Mouse (Mus musculus) hindbrain, embryonic 13.5 days (tissue): Measurements from ENCODE around the gene Rapgef2. TPM values are rescaled to one million over a fixed set of nuclear protein-coding genes. Genes with fewer than 3 reads are reported as not detected.
A peak's percentile ranks its signal among the peaks of the same experiment; 100 is the strongest.

ENCODE experiments used
- ATAC-seq: fragments of 200-750 bp; cut with Nextera tagmentation; 2 replicates; pipeline ENCODE4 v1.8.0; 2017; ENCODE audit warnings: moderate TSS enrichment; ENCODE audit not compliant: low FRiP score
- H3K27ac ChIP-seq: fragments of 300-500 bp; sonication (generic); 2 replicates; pipeline ENCODE4 v1.5.1; 2015; ENCODE audit warnings: inconsistent platforms, mild to moderate bottlenecking, moderate library complexity
- H3K27me3 ChIP-seq: fragments of 300-500 bp; sonication (generic); 2 replicates; pipeline ENCODE4 v1.6.1; 2015; ENCODE audit warnings: mild to moderate bottlenecking, inconsistent platforms
- H3K36me3 ChIP-seq: fragments of 300-500 bp; sonication (generic); 2 replicates; pipeline ENCODE4 v1.6.1; 2015; ENCODE audit warnings: mild to moderate bottlenecking, inconsistent platforms
- H3K4me1 ChIP-seq: fragments of 300-500 bp; sonication (generic); replicated peaks from 2 replicates; pipeline ENCODE4 v1.6.1; 2015; ENCODE audit warnings: inconsistent platforms
- H3K4me2 ChIP-seq: fragments of 300-500 bp; sonication (generic); 2 replicates; pipeline ENCODE4 v1.6.1; 2015; ENCODE audit warnings: inconsistent platforms, mild to moderate bottlenecking, moderate library complexity
- H3K4me3 ChIP-seq: fragments of 300-500 bp; sonication (generic); 2 replicates; pipeline ENCODE4 v1.5.1; 2015; ENCODE audit warnings: mild to moderate bottlenecking, inconsistent platforms
- H3K9ac ChIP-seq: fragments of 300-500 bp; sonication (generic); 2 replicates; pipeline ENCODE4 v1.6.1; 2015; ENCODE audit warnings: mild to moderate bottlenecking, inconsistent platforms
- H3K9me3 ChIP-seq: fragments of 300-500 bp; sonication (generic); 2 replicates; pipeline ENCODE4 v1.6.1; 2016; ENCODE audit warnings: inconsistent platforms
- WGBS: fragments of 180-500 bp; shearing (Covaris S2); methylation state at CpG from one replicate; pipeline ENCODE4 v1.1.7; 2015; 5-methylcytosine and 5-hydroxymethylcytosine counted together
- polyA plus RNA-seq: library from polyadenylated mRNA; unstranded; fragments of >200 nt; fragmentation: Nextera tagmentation; extraction: Ambion mirVana; gene quantifications from 2 replicates; pipeline ENCODE4 v1.2.1, GENCODE M21; 2015

The Rapgef2 gene
- polyA plus RNA-seq, 1 experiment from 2014 or later: 9.5 TPM

GRCm38 (mm10) chr3:79296049-79296448 lies 9.7 kb upstream of the Rapgef2 start:
- H3K9me3 ChIP-seq: no peaks in the 10 kb centered on the region
- 69% methylated on average over 5 of the region's 5 CpGs for WGBS
- ATAC-seq: no peak

GRCm38 (mm10) chr3:79294701-79295100 lies 8.4 kb upstream of the Rapgef2 start:
- no peaks in the 10 kb centered on the region for H3K4me1 ChIP-seq
- ATAC-seq: no peak
- H3K9me3 ChIP-seq: no peaks in the 10 kb centered on the region
- H3K4me2 ChIP-seq: no peak overlapping the region
- H3K36me3 ChIP-seq: no peaks in the 10 kb centered on the region
- WGBS: 95% methylated on average over 3 of the region's 3 CpGs
- H3K27ac ChIP-seq: no peak overlapping the region
- no peaks in the 10 kb centered on the region for H3K27me3 ChIP-seq
- no peak overlapping the region for H3K4me3 ChIP-seq
- no peak overlapping the region for H3K9ac ChIP-seq

More at GRCm38 (mm10) chr3:79296049-79296448, 9.7 kb upstream of the Rapgef2 start:
- Histone ChIP-seq H3K9ac (no peak overlapping the region), H3K4me1 (no peaks in the 10 kb centered on the region), H3K27ac (no peak overlapping the region), H3K36me3 (no peaks in the 10 kb centered on the region), H3K4me2 (no peak overlapping the region), H3K27me3 (no peaks in the 10 kb centered on the region), H3K4me3 (no peak overlapping the region)

- 69% methylated on average over 4 of the region's 4 CpGs for WGBS
- no peak overlapping the region for H3K27ac ChIP-seq
- no peak overlapping the region for H3K4me2 ChIP-seq
- no peaks in the 10 kb centered on the region for H3K9me3 ChIP-seq
- no peaks in the 10 kb centered on the region for H3K36me3 ChIP-seq
- H3K27me3 ChIP-seq: peaks cover 9% of the 10 kb centered on the region; the same call in 1 of the 2 replicates
- no peak overlapping the region for H3K4me3 ChIP-seq
- no peak for ATAC-seq
- no peak overlapping the region for H3K9ac ChIP-seq
- peaks cover 2% of the 10 kb centered on the region for H3K4me1 ChIP-seq
Observed at GRCm38 (mm10) chr3:79293023-79293422, 6.7 kb upstream of the Rapgef2 start.

DNA sequence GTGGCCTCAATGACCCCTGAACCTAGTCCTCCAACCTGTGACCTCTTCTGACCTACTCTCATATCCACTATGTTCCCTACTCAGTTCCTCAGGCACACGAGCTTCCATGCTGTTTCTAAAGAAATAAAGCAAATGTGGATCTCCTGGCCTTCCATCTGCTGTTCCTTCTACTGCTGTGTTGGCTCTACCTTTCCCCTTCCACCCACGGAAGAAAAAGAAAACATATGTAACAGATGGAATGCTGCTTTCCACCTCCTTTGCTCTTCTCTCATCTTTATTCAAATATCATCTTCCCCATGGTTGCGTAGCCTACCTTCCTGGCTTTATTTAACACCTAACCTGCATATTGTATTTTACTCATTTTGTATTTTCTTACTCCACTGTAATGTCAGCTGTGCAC lies 2.7 kb upstream of the Rapgef2 start:
- Histone ChIP-seq H3K4me1 (peaks cover 26% of the 10 kb centered on the region), H3K4me2 (no peak overlapping the region), H3K27me3 (peaks cover 9% of the 10 kb centered on the region; the same call in 1 of the 2 replicates), H3K9ac (no peak overlapping the region), H3K4me3 (no peak overlapping the region), H3K36me3 (no peaks in the 10 kb centered on the region), H3K27ac (no peak overlapping the region), H3K9me3 (no peaks in the 10 kb centered on the region)
- no peak for ATAC-seq
- 72% methylated on average over 3 of the region's 3 CpGs for WGBS

GRCm38 (mm10) chr3:79287699-79288458 lies 1.6 kb upstream of the Rapgef2 start:
- Histone ChIP-seq H3K4me2 (peak overlapping the region; percentile 96), H3K36me3 (no peaks in the 10 kb centered on the region), H3K27ac (peak overlapping the region; percentile 97), H3K9me3 (no peaks in the 10 kb centered on the region), H3K4me1 (peaks cover 37% of the 10 kb centered on the region), H3K4me3 (peak overlapping the region; percentile 95), H3K9ac (peak overlapping the region; percentile 97), H3K27me3 (peaks cover 9% of the 10 kb centered on the region; the same call in 1 of the 2 replicates)
- no peak; the same call in 1 of the 2 replicates for ATAC-seq
- 19% methylated on average over 17 of the region's 17 CpGs for WGBS

DNA sequence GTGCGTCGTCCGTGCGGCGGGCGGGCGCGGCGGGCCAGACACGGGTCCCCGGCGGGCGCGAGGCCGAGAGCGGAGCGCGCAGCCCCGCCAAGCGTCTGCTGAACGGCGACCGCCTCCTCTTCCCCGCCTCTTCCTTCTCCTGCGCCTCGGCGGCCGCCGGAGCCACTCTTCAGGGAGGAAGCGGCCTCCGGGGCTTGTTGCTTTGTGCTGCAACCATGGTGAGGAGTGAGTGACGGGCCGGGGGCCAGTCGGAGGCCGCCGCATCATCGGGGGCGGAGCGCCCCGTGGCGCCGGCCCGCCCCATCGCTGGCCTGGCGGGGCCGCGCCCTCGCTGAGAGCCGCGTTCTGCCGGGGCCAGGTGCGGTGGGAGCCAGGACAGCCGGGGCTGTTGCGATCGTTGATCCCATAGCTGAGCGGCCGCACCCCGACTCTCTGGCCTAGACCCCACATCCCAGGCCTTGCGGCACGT lies 825 bp upstream of the Rapgef2 start:
- Histone ChIP-seq H3K9ac (peak overlapping the region; percentile 97), H3K4me3 (peak overlapping the region; percentile 95), H3K27me3 (peaks cover 9% of the 10 kb centered on the region; the same call in 1 of the 2 replicates), H3K36me3 (no peaks in the 10 kb centered on the region), H3K4me1 (peaks cover 43% of the 10 kb centered on the region), H3K4me2 (peak overlapping the region; percentile 96), H3K9me3 (no peaks in the 10 kb centered on the region), H3K27ac (peak overlapping the region; percentile 97)
- WGBS: under 1% methylated on average over 53 of the region's 60 CpGs
- ATAC-seq: peak; percentile 98

GRCm38 (mm10) chr3:79286031-79286375 lies 314 bp downstream of the Rapgef2 start:
- peaks cover 49% of the 10 kb centered on the region for H3K4me1 ChIP-seq
- H3K27ac ChIP-seq: peak overlapping the region; percentile 97
- WGBS: under 1% methylated on average over 10 of the region's 10 CpGs
- H3K9ac ChIP-seq: peak overlapping the region; percentile 97
- no peaks in the 10 kb centered on the region for H3K9me3 ChIP-seq
- H3K4me3 ChIP-seq: peak overlapping the region; percentile 95
- peak overlapping the region; percentile 96 for H3K4me2 ChIP-seq
- ATAC-seq: no peak
- H3K36me3 ChIP-seq: no peaks in the 10 kb centered on the region
- peaks cover 9% of the 10 kb centered on the region; the same call in 1 of the 2 replicates for H3K27me3 ChIP-seq

DNA sequence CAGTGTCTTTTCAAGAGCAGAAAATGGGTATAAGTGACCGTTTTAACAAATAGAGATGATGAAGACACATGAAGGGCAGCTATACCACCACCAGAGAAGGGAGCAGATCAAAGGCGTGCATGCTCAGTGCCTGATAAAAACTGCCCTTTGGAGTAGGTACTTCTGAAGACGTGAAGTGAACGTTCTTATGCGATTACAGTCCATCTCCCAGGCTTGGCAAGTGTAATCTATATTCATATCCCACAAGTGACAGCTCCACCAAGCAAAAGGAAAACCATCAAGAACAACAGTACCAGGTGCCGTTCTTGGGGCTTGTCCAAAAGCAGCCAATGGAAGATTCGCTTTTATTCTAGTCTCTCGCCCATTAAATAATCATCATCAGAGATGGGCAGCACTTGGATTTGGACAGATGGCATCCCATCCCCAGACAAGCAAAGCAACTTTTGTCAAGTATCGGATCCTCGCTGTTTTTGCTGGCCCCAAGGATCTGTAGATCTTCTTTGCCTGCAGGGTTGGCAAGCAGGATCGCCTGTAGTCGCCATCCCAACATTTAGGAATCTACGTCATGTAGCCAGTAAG lies 1.1 kb downstream of the Rapgef2 start:
- H3K4me1 ChIP-seq: peaks cover 49% of the 10 kb centered on the region
- no peaks in the 10 kb centered on the region for H3K36me3 ChIP-seq
- H3K27me3 ChIP-seq: peaks cover 9% of the 10 kb centered on the region; the same call in 1 of the 2 replicates
- no peak for ATAC-seq
- H3K4me3 ChIP-seq: peak overlapping the region; percentile 95
- H3K4me2 ChIP-seq: peak overlapping the region; percentile 96
- peak overlapping the region; percentile 97 for H3K9ac ChIP-seq
- no peaks in the 10 kb centered on the region for H3K9me3 ChIP-seq
- 44% methylated on average over 13 of the region's 13 CpGs for WGBS
- H3K27ac ChIP-seq: 0 out of 2 replicates have a peak overlapping the region, but pooled peaks have one; percentile 25

GRCm38 (mm10) chr3:79283976-79284375 lies 2.3 kb downstream of the Rapgef2 start:
- Histone ChIP-seq H3K27ac (no peak overlapping the region), H3K9me3 (no peaks in the 10 kb centered on the region), H3K4me2 (peak overlapping the region; percentile 96), H3K4me1 (peaks cover 49% of the 10 kb centered on the region), H3K27me3 (peaks cover 7% of the 10 kb centered on the region; the same call in 1 of the 2 replicates), H3K9ac (no peak overlapping the region), H3K4me3 (peak overlapping the region; percentile 95; the same call in 1 of the 2 replicates), H3K36me3 (no peaks in the 10 kb centered on the region)
- 75% methylated on average over 3 of the region's 3 CpGs for WGBS
- ATAC-seq: no peak

GRCm38 (mm10) chr3:79283031-79283430 lies 3.3 kb downstream of the Rapgef2 start:
- Histone ChIP-seq H3K9ac (no peak overlapping the region), H3K4me2 (peak overlapping the region; percentile 96), H3K36me3 (no peaks in the 10 kb centered on the region), H3K27ac (no peak overlapping the region), H3K27me3 (no peaks in the 10 kb centered on the region; the same call in 1 of the 2 replicates), H3K4me3 (no peak overlapping the region), H3K4me1 (peaks cover 47% of the 10 kb centered on the region), H3K9me3 (no peaks in the 10 kb centered on the region)
- no peak for ATAC-seq
- 16% methylated on average over 2 of the region's 2 CpGs for WGBS

DNA sequence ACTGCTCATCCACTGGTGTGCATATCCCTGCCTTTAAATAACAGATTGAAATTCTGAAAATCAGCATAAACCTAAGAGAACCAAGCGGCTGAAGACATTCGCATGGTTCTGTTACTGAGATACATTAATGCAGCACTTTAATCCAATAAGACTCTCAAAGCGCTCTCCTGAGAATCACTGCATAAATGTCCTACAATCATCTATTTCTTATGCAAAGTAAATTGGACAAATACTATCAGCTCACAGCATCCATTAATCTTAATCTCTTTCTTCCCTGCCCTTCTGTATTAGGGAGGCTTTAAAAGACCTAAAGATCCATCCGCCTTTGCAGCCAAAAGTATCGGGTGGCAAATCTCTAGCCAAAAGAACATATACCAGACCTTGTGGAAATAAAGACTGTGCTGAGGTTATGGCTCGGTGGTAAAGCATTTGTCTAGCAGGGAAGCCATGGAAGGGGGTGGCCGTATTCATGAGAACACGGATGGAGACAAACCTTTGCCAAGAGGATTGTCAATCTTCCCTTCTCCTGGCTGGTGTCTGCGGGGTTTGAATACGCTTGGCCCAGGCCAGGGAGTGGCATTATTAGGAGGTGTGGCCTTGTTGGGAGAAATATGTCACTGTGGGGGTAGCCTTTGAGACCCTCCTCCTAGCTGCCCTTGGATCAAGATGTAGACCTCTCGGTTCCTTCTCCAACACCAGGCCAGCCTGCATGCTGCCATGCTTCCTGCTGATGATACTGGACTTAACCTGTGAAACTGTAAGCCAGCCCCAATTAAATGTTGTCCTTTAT lies 10.3 kb downstream of the Rapgef2 start:
- 0 out of 2 replicates have a peak, but pooled peaks have one; percentile 37 for ATAC-seq
- H3K4me1 ChIP-seq: peaks cover 47% of the 10 kb centered on the region
- no peaks in the 10 kb centered on the region for H3K36me3 ChIP-seq
- H3K4me3 ChIP-seq: no peak overlapping the region
- 47% methylated on average over 11 of the region's 11 CpGs for WGBS
- H3K27ac ChIP-seq: peak overlapping the region; percentile 49; the same call in 1 of the 2 replicates
- H3K9me3 ChIP-seq: no peaks in the 10 kb centered on the region
- H3K4me2 ChIP-seq: peak overlapping the region; percentile 21; the same call in 1 of the 2 replicates
- no peak overlapping the region for H3K9ac ChIP-seq
- H3K27me3 ChIP-seq: no peaks in the 10 kb centered on the region

DNA sequence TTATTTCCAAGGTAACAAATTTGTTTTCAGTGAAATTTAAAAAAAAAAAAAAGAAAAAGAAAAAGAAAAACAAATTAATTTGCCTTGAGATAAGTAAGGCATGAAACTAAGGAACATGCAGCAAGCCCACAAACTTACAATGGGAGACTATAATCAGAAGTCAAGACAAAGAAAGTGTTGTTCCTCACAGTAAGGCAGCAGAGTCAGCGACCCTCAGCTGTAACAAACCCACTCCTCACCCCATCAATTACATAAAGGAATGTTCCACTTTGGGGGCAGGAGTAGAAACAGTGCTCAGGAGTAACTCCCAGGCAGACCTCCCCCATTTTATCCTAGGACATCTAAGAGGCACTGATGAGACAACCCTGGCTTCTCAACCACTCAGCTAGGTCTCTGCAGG lies 13.0 kb downstream of the Rapgef2 start:
- Histone ChIP-seq H3K27me3 (no peaks in the 10 kb centered on the region), H3K4me2 (no peak overlapping the region), H3K9ac (no peak overlapping the region), H3K4me3 (no peak overlapping the region), H3K9me3 (no peaks in the 10 kb centered on the region), H3K36me3 (no peaks in the 10 kb centered on the region), H3K4me1 (peaks cover 58% of the 10 kb centered on the region), H3K27ac (no peak overlapping the region)
- no peak for ATAC-seq
- WGBS: 9% methylated on average over 1 of the region's 1 CpGs
